Mouse (Mus musculus) embryonic facial prominence, embryonic 14.5 days (tissue): ENCODE data around the gene Toe1. TPM values are rescaled to one million over a fixed set of nuclear protein-coding genes. Genes with fewer than 3 reads are reported as not detected.

Source experiments
- ATAC-seq: fragments of 200-750 bp; cut with Nextera tagmentation; 2 replicates; pipeline ENCODE4 v1.8.0; 2017; ENCODE audit warnings: low read depth, moderate number of reproducible peaks, moderate TSS enrichment
- DNase-seq: peaks from one replicate; pipeline ENCODE4 v3.0.0-alpha.2; 2015; ENCODE audit warnings: low spot score
- H3K27ac ChIP-seq: fragments of 300-500 bp; sonication (generic); replicated peaks from 2 replicates; pipeline ENCODE4 v1.5.1; 2014; ENCODE audit warnings: low read depth, mild to moderate bottlenecking, low read length, moderate library complexity
- H3K27me3 ChIP-seq: fragments of 300-500 bp; sonication (generic); replicated peaks from 2 replicates; pipeline ENCODE4 v1.6.1; 2014; ENCODE audit warnings: low read length; ENCODE audit not compliant: control insufficient read depth, insufficient read depth
- H3K36me3 ChIP-seq: fragments of 300-500 bp; sonication (generic); 2 replicates; pipeline ENCODE4 v1.6.1; 2014; ENCODE audit warnings: low read length, mixed read lengths; ENCODE audit not compliant: control insufficient read depth, insufficient read depth
- H3K4me1 ChIP-seq: fragments of 300-500 bp; sonication (generic); 2 replicates; pipeline ENCODE4 v1.6.1; 2014; ENCODE audit warnings: antibody characterized with exemption, low read length; ENCODE audit not compliant: control insufficient read depth, insufficient read depth
- H3K4me2 ChIP-seq: fragments of 300-500 bp; sonication (generic); 2 replicates; pipeline ENCODE4 v1.6.1; 2014; ENCODE audit warnings: low read depth, mild to moderate bottlenecking, low read length, moderate library complexity, mixed read lengths
- H3K4me3 ChIP-seq: fragments of 300-500 bp; sonication (generic); 2 replicates; pipeline ENCODE4 v1.5.1; 2014; ENCODE audit warnings: low read depth, mild to moderate bottlenecking, low read length
- H3K9ac ChIP-seq: fragments of 300-500 bp; sonication (generic); 2 replicates; pipeline ENCODE4 v1.6.1; 2014; ENCODE audit warnings: low read depth, mild to moderate bottlenecking, low read length, moderate library complexity, mixed read lengths
- H3K9me3 ChIP-seq: fragments of 300-500 bp; sonication (generic); 2 replicates; pipeline ENCODE4 v1.6.1; 2016; ENCODE audit warnings: low read length; ENCODE audit not compliant: control insufficient read depth
- WGBS: fragments of 180-500 bp; shearing (Covaris S2); extraction: QIAGEN DNeasy Blood & Tissue Kit; methylation state at CpG from one replicate; pipeline ENCODE4 v1.1.7; 2014; 5-methylcytosine and 5-hydroxymethylcytosine counted together
- polyA plus RNA-seq: library from polyadenylated mRNA; unstranded; fragments of >200 nt; fragmentation: Nextera tagmentation; extraction: Ambion mirVana; gene quantifications from 2 replicates; pipeline ENCODE4 v1.2.1, GENCODE M21; 2014

Toe1 gene
- polyA plus RNA-seq, 1 experiment from 2014 or later = 29.8 TPM

- no peak overlapping the region for H3K27ac ChIP-seq
- H3K36me3 ChIP-seq = no peaks in the 10 kb centered on the region
- H3K9ac ChIP-seq = no peak overlapping the region
- H3K4me2 ChIP-seq = no peak overlapping the region
- no peak overlapping the region for H3K4me3 ChIP-seq
- DNase-seq (no peak), ATAC-seq (no peak)
- H3K27me3 ChIP-seq = no peaks in the 10 kb centered on the region
- no peaks in the 10 kb centered on the region for H3K9me3 ChIP-seq
- no peaks in the 10 kb centered on the region for H3K4me1 ChIP-seq
- 79% methylated on average over 2 of the region's 2 CpGs for WGBS
These were observed 45.5 kb downstream of the Toe1 start for GRCm38 (mm10) chr4:116761914-116762313.

GRCm38 (mm10) chr4:116749750-116750149 is 57.7 kb downstream of the Toe1 start:
- Histone ChIP-seq H3K4me2 (no peak overlapping the region), H3K27ac (no peak overlapping the region), H3K9ac (no peak overlapping the region), H3K36me3 (no peaks in the 10 kb centered on the region), H3K4me1 (no peaks in the 10 kb centered on the region), H3K4me3 (no peak overlapping the region), H3K9me3 (no peaks in the 10 kb centered on the region), H3K27me3 (no peaks in the 10 kb centered on the region)
- DNase-seq (no peak), ATAC-seq (no peak)
- 79% methylated on average over 2 of the region's 2 CpGs for WGBS

Other genes starting within 250 kb of the Toe1 start
- 37.4 and 38.6 TPM in 2 replicates for gene Gpbp1l1, start 250.0 kb downstream of the Toe1 start, polyA plus RNA-seq
- gene Ccdc17, start 211.0 kb downstream of the Toe1 start, polyA plus RNA-seq = 4.2 and 8.0 TPM in 2 replicates
- gene Nasp, start 179.7 kb downstream of the Toe1 start, polyA plus RNA-seq = 99.2 and 113 TPM in 2 replicates
- gene Akr1a1, start 156.0 kb downstream of the Toe1 start, polyA plus RNA-seq = 762 and 846 TPM in 2 replicates
- 1,105 and 1,130 TPM in 2 replicates for gene Prdx1, start 122.1 kb downstream of the Toe1 start, polyA plus RNA-seq
- 8.2 and 10.5 TPM in 2 replicates for gene Mmachc, start 99.2 kb downstream of the Toe1 start, polyA plus RNA-seq
- 24.2 and 24.8 TPM in 2 replicates for gene Ccdc163, start 99.1 kb downstream of the Toe1 start, polyA plus RNA-seq
- gene Tesk2, start 86.7 kb downstream of the Toe1 start, polyA plus RNA-seq = 6.2 and 8.5 TPM in 2 replicates
- 8.2 and 10.2 TPM in 2 replicates for gene Mutyh, start 83 bp upstream of the Toe1 start, polyA plus RNA-seq
- gene Hpdl, start 14.1 kb upstream of the Toe1 start, polyA plus RNA-seq = 1.1 and 1.2 TPM in 2 replicates
- 0.51 and 0.54 TPM in 2 replicates for gene Zswim5, start 69.7 kb upstream of the Toe1 start, polyA plus RNA-seq
- 74.0 and 77.1 TPM in 2 replicates for gene Urod, start 186.8 kb upstream of the Toe1 start, polyA plus RNA-seq
- 9.1 and 9.8 TPM in 2 replicates for gene Hectd3, start 187.7 kb upstream of the Toe1 start, polyA plus RNA-seq
- 38.6 and 48.4 TPM in 2 replicates for gene Eif2b3, start 211.8 kb upstream of the Toe1 start, polyA plus RNA-seq